Comparison of ENCODE assay signal across 20 mouse cellular contexts in genomic region chr5:35221451-35222305, GRCm38 (mm10). TPM values are rescaled to one million over a fixed set of nuclear protein-coding genes. Genes with fewer than 3 reads are reported as not detected.
DNase-seq lines count a peak whose midpoint lies in the region; ATAC-seq and TF ChIP-seq lines count a peak whose summit lies in the region.
"Had no signal": no experiment of that assay in that cellular context is flagged by ENCODE, and none has a peak within 500 bp of the region (broad histone marks: within the 10 kb centered on the region; RNA-seq: fewer than 3 reads in every experiment).

No protein-coding gene starts in this region.

- no peaks in the 10 kb centered on the region; the same call in 1 of the 2 replicates for H3K27me3 ChIP-seq in heart, embryonic 13.5 days (replicated peaks)
- no peaks in the 10 kb centered on the region for H3K27me3 ChIP-seq in heart, adult 2 months (ENCODE audit: control insufficient read depth, insufficient read depth, low read length)
- H3K27me3 ChIP-seq in midbrain, embryonic 11.5 days (ENCODE audit: control insufficient read depth, insufficient read depth, low read length): no peaks in the 10 kb centered on the region
- no peaks in the 10 kb centered on the region for H3K27me3 ChIP-seq in midbrain, embryonic 13.5 days
- H3K27me3 ChIP-seq: forebrain, embryonic 12.5 days; limb, embryonic 15.5 days; liver, embryonic 15.5 days had no signal

- no peak for TF ChIP-seq EP300 in heart, adult 2 months (IDR thresholded peaks at IDR 0.05; ENCODE audit: insufficient read depth, low read depth, low read length)

- no peaks in the 10 kb centered on the region for H3K9me3 ChIP-seq in heart, embryonic 13.5 days
- H3K9me3 ChIP-seq in midbrain, embryonic 11.5 days (ENCODE audit: control insufficient read depth, low read length): no peaks in the 10 kb centered on the region
- H3K9me3 ChIP-seq in midbrain, embryonic 13.5 days: no peaks in the 10 kb centered on the region
- H3K9me3 ChIP-seq: forebrain, embryonic 12.5 days; limb, embryonic 15.5 days; liver, embryonic 15.5 days had no signal

- 0 out of 2 replicates have a peak overlapping the region, but pooled peaks have one; percentile 14 for H3K9ac ChIP-seq in heart, embryonic 13.5 days
- H3K9ac ChIP-seq in heart, adult 2 months (ENCODE audit: low read depth, low read length): no peak overlapping the region
- no peak overlapping the region for H3K9ac ChIP-seq in midbrain, embryonic 11.5 days (ENCODE audit: low read length)
- H3K9ac ChIP-seq in midbrain, embryonic 13.5 days (replicated peaks): no peak overlapping the region
- H3K9ac ChIP-seq: forebrain, embryonic 12.5 days; limb, embryonic 15.5 days; liver, embryonic 15.5 days had no signal

- no peak for TF ChIP-seq POLR2A in heart, adult 2 months (IDR thresholded peaks at IDR 0.05; ENCODE audit: insufficient read depth, low read depth, low read length)

- no peaks in the 10 kb centered on the region for H3K79me2 ChIP-seq in heart, adult 2 months (replicated peaks; ENCODE audit: control insufficient read depth, insufficient read depth, low read length)

- no peak for DNase-seq in heart, adult 2 months
- DNase-seq in midbrain, embryonic 11.5 days (ENCODE audit: low spot score, missing footprints): peak; percentile 80
- DNase-seq in adrenal gland, postnatal 36 days: peak; percentile 67 to 73
- peak; percentile 79 for DNase-seq in retina, postnatal 1 day
- DNase-seq: cerebellum, adult 9-11 months; gastrocnemius, postnatal 25 days; kidney, adult 9 months; layer of hippocampus, postnatal 36 days; right cerebral cortex, postnatal 14 days; spleen, adult 18-20 months; thymus, postnatal 25 days had no signal

- no peak overlapping the region for H3K4me2 ChIP-seq in heart, embryonic 13.5 days
- H3K4me2 ChIP-seq in midbrain, embryonic 11.5 days: no peak overlapping the region
- no peak overlapping the region for H3K4me2 ChIP-seq in midbrain, embryonic 13.5 days (replicated peaks)
- H3K4me2 ChIP-seq: forebrain, embryonic 12.5 days; limb, embryonic 15.5 days; liver, embryonic 15.5 days had no signal

- 49% methylated on average over 4 of the region's 4 CpGs for WGBS in heart, embryonic 13.5 days
- 80% methylated on average over 4 of the region's 4 CpGs for WGBS in heart, adult 2 months
- 73% methylated on average over 4 of the region's 4 CpGs for WGBS in midbrain, embryonic 11.5 days
- WGBS in midbrain, embryonic 13.5 days: 74% methylated on average over 4 of the region's 4 CpGs

- no peaks in the 10 kb centered on the region for H3K36me3 ChIP-seq in heart, embryonic 13.5 days
- H3K36me3 ChIP-seq in heart, adult 2 months (ENCODE audit: control insufficient read depth, insufficient read depth, low read length): no peaks in the 10 kb centered on the region
- no peaks in the 10 kb centered on the region for H3K36me3 ChIP-seq in midbrain, embryonic 11.5 days (ENCODE audit: control insufficient read depth, insufficient read depth, low read length)
- no peaks in the 10 kb centered on the region for H3K36me3 ChIP-seq in midbrain, embryonic 13.5 days
- H3K36me3 ChIP-seq: forebrain, embryonic 12.5 days; limb, embryonic 15.5 days; liver, embryonic 15.5 days had no signal

- H3K27ac ChIP-seq in heart, embryonic 13.5 days (replicated peaks): no peak overlapping the region
- H3K27ac ChIP-seq in heart, adult 2 months: no peak overlapping the region
- H3K27ac ChIP-seq in midbrain, embryonic 11.5 days (ENCODE audit: low read depth, low read length): no peak overlapping the region
- no peak overlapping the region for H3K27ac ChIP-seq in midbrain, embryonic 13.5 days
- H3K27ac ChIP-seq: forebrain, embryonic 12.5 days; limb, embryonic 15.5 days; liver, embryonic 15.5 days had no signal

- TF ChIP-seq CTCF in heart, adult 2 months (IDR thresholded peaks at IDR 0.05): no peak

- H3K4me3 ChIP-seq in heart, embryonic 13.5 days: no peak overlapping the region
- H3K4me3 ChIP-seq in heart, adult 2 months: no peak overlapping the region
- no peak overlapping the region for H3K4me3 ChIP-seq in midbrain, embryonic 11.5 days (ENCODE audit: low read depth, low read length)
- H3K4me3 ChIP-seq in midbrain, embryonic 13.5 days (replicated peaks): no peak overlapping the region
- H3K4me3 ChIP-seq: forebrain, embryonic 12.5 days; limb, embryonic 15.5 days; liver, embryonic 15.5 days had no signal

- H3K4me1 ChIP-seq in heart, embryonic 13.5 days: peaks cover 13% of the 10 kb centered on the region
- no peaks in the 10 kb centered on the region for H3K4me1 ChIP-seq in heart, adult 2 months (ENCODE audit: control insufficient read depth, insufficient read depth, low read length)
- 0 out of 2 replicates have a peak, but pooled peaks cover 2% of the 10 kb centered on the region for H3K4me1 ChIP-seq in midbrain, embryonic 11.5 days (ENCODE audit: control insufficient read depth, insufficient read depth, low read length)
- 0 out of 2 replicates have a peak, but pooled peaks cover 8% of the 10 kb centered on the region for H3K4me1 ChIP-seq in midbrain, embryonic 13.5 days (replicated peaks)
- H3K4me1 ChIP-seq: limb, embryonic 15.5 days; liver, embryonic 15.5 days had no signal

- no peak for ATAC-seq in heart, embryonic 13.5 days (ENCODE audit: extremely low read depth, insufficient number of reproducible peaks, low FRiP score, low TSS enrichment)
- ATAC-seq in midbrain, embryonic 11.5 days (ENCODE audit: low FRiP score): 0 out of 2 replicates have a peak, but pooled peaks have one; percentile 42
- ATAC-seq in midbrain, embryonic 13.5 days: no peak
- no peak for ATAC-seq in megakaryocyte, adult 5-6 weeks (ENCODE audit: poor library complexity, severe bottlenecking)
- ATAC-seq: inflammation-experienced regulatory T-cells, adult 6 months had no signal

- intact Hi-C loops in heart, adult 2 months (cut with DNase I): no loop called here

RNA-seq across cellular contexts. Expression of gene Adra2c, which starts 56.4 kb away (rescaled TPM):
- polyA plus RNA-seq in heart, embryonic 13.5 days (2015; fragmentation: Nextera tagmentation; extraction: Ambion mirVana): 0.04 TPM in 1 of 2 replicates, not detected in the other
- under 1 TPM; 0.43 to 0.52 TPM for total RNA-seq in heart, adult 2 months (2021)
- 0.23 and 0.43 TPM in 2 replicates for polyA plus RNA-seq in heart, adult 2 months (2012; rRNA removed)
- 0.05 TPM in 1 of 2 replicates, not detected in the other for polyA plus RNA-seq in midbrain, embryonic 11.5 days (2014; fragmentation: Nextera tagmentation; extraction: Ambion mirVana)
- 0.05 and 0.07 TPM in 2 replicates for polyA plus RNA-seq in midbrain, embryonic 13.5 days (2015; fragmentation: Nextera tagmentation; extraction: Ambion mirVana)
- total RNA-seq in adrenal gland, postnatal 36 days (2021): under 1 TPM; 0.30 to 0.53 TPM
- not detected in 2 replicates for total RNA-seq in megakaryocyte, adult 5-6 weeks (2015)
- not detected in 2 replicates for total RNA-seq in megakaryocyte, adult 5-6 weeks (2017)
- polyA plus RNA-seq: heart, postnatal 0 days; inflammation-experienced regulatory T-cells, adult 6 months; limb, embryonic 15.5 days; liver, embryonic 15.5 days; lung, embryonic 16.5 days had no signal

Comparison
In these comparisons a context has a peak if more than half of its experiments do, and no peak if none do; other contexts are left out.
1. DNase-seq: peak in midbrain, embryonic 11.5 days (single experiment), adrenal gland, postnatal 36 days (2 of 2) and retina, postnatal 1 day (single experiment); none in heart, adult 2 months (0 of 2).